Mouse (Mus musculus) liver, postnatal 0 days (tissue): ENCODE data around the gene Cdc42bpa. TPM values are rescaled to one million over a fixed set of nuclear protein-coding genes. Genes with fewer than 3 reads are reported as not detected.
A peak's percentile ranks its signal among the peaks of the same experiment; 100 is the strongest.

Source experiments
- ATAC-seq: fragments of 200-750 bp; cut with Nextera tagmentation; 2 replicates; pipeline ENCODE4 v1.8.0; 2017; ENCODE audit warnings: mild to moderate bottlenecking, moderate library complexity
- DNase-seq: peaks from one replicate; pipeline ENCODE4 v3.0.0-alpha.2; 2016
- H3K27ac ChIP-seq: fragments of 300-500 bp; sonication (generic); 2 replicates; pipeline ENCODE4 v1.5.1; 2014; ENCODE audit warnings: antibody characterized with exemption, moderate library complexity, mild to moderate bottlenecking, low read depth
- H3K27me3 ChIP-seq: fragments of 300-500 bp; sonication (generic); 2 replicates; pipeline ENCODE4 v1.6.1; 2014; ENCODE audit warnings: low read length, control low read depth, mixed read lengths; ENCODE audit not compliant: insufficient read depth
- H3K36me3 ChIP-seq: fragments of 300-500 bp; sonication (generic); replicated peaks from 2 replicates; pipeline ENCODE4 v1.6.1; 2014; ENCODE audit warnings: mild to moderate bottlenecking, control low read depth, low read length, moderate library complexity, mixed read lengths; ENCODE audit not compliant: insufficient read depth
- H3K4me1 ChIP-seq: fragments of 300-500 bp; sonication (generic); 2 replicates; pipeline ENCODE4 v1.6.1; 2014; ENCODE audit warnings: antibody characterized with exemption, mild to moderate bottlenecking, control low read depth; ENCODE audit not compliant: insufficient read depth
- H3K4me2 ChIP-seq: fragments of 300-500 bp; sonication (generic); 2 replicates; pipeline ENCODE4 v1.6.1; 2014; ENCODE audit warnings: low read depth, mild to moderate bottlenecking, low read length, moderate library complexity, mixed read lengths
- H3K4me3 ChIP-seq: fragments of 300-500 bp; sonication (generic); 2 replicates; pipeline ENCODE4 v1.5.1; 2014; ENCODE audit warnings: low read depth, low read length
- H3K9ac ChIP-seq: fragments of 300-500 bp; sonication (generic); replicated peaks from 2 replicates; pipeline ENCODE4 v1.6.1; 2014; ENCODE audit warnings: mild to moderate bottlenecking, moderate library complexity
- H3K9me3 ChIP-seq: fragments of 300-500 bp; sonication (generic); 2 replicates; pipeline ENCODE4 v1.6.1; 2016; ENCODE audit warnings: mild to moderate bottlenecking, control low read depth, low read length, mixed read lengths
- CTCF ChIP-seq: sonication (generic); IDR thresholded peaks from 2 replicates; pipeline ENCODE4 v1.5.1; 2016; ENCODE audit warnings: antibody characterized with exemption, low read depth
- EP300 ChIP-seq: IDR thresholded peaks from 2 replicates; pipeline ENCODE4 v1.6.1; 2016; ENCODE audit warnings: antibody characterized with exemption, low read depth, mild to moderate bottlenecking
- WGBS: fragments of 180-500 bp; shearing (Covaris S2); extraction: QIAGEN DNeasy Blood & Tissue Kit; methylation state at CpG from one replicate; pipeline ENCODE4 v1.1.7; 2014; ENCODE audit not compliant: insufficient replicate concordance; 5-methylcytosine and 5-hydroxymethylcytosine counted together
- polyA plus RNA-seq: library from polyadenylated mRNA; unstranded; fragments of >200 nt; fragmentation: Nextera tagmentation; extraction: Ambion mirVana; gene quantifications from 2 replicates; pipeline ENCODE4 v1.2.1, GENCODE M21; 2015

Cdc42bpa gene
- polyA plus RNA-seq, 1 experiment from 2014 or later = 3.5 TPM

GRCm38 (mm10) chr1:179953251-179953650, 7.0 kb upstream of the Cdc42bpa start:
- WGBS = 82% methylated on average over 3 of the region's 3 CpGs
- no peak overlapping the region for H3K27ac ChIP-seq
- no peak overlapping the region for H3K9ac ChIP-seq
- no peaks in the 10 kb centered on the region for H3K4me1 ChIP-seq
- H3K4me3 ChIP-seq = no peak overlapping the region
- no peak for ATAC-seq
- TF ChIP-seq CTCF = no peak
- TF ChIP-seq EP300 = no peak
- DNase-seq = no peak
- no peaks in the 10 kb centered on the region for H3K27me3 ChIP-seq
- no peaks in the 10 kb centered on the region for H3K36me3 ChIP-seq
- H3K4me2 ChIP-seq = no peak overlapping the region
- H3K9me3 ChIP-seq = no peaks in the 10 kb centered on the region

- DNase-seq (no peak), ATAC-seq (no peak)
- H3K27me3 ChIP-seq = 0 out of 2 replicates have a peak, but pooled peaks cover 2% of the 10 kb centered on the region
- peaks cover 16% of the 10 kb centered on the region for H3K4me1 ChIP-seq
- H3K36me3 ChIP-seq = no peaks in the 10 kb centered on the region
- no peaks in the 10 kb centered on the region for H3K9me3 ChIP-seq
- TF ChIP-seq EP300 (no peak), CTCF (no peak)
- H3K9ac ChIP-seq = no peak overlapping the region
- 73% methylated on average over 3 of the region's 3 CpGs for WGBS
- no peak overlapping the region for H3K4me3 ChIP-seq
- H3K4me2 ChIP-seq = no peak overlapping the region
- no peak overlapping the region for H3K27ac ChIP-seq
Measured at GRCm38 (mm10) chr1:179957431-179957830, 2.8 kb upstream of the Cdc42bpa start.

DNA sequence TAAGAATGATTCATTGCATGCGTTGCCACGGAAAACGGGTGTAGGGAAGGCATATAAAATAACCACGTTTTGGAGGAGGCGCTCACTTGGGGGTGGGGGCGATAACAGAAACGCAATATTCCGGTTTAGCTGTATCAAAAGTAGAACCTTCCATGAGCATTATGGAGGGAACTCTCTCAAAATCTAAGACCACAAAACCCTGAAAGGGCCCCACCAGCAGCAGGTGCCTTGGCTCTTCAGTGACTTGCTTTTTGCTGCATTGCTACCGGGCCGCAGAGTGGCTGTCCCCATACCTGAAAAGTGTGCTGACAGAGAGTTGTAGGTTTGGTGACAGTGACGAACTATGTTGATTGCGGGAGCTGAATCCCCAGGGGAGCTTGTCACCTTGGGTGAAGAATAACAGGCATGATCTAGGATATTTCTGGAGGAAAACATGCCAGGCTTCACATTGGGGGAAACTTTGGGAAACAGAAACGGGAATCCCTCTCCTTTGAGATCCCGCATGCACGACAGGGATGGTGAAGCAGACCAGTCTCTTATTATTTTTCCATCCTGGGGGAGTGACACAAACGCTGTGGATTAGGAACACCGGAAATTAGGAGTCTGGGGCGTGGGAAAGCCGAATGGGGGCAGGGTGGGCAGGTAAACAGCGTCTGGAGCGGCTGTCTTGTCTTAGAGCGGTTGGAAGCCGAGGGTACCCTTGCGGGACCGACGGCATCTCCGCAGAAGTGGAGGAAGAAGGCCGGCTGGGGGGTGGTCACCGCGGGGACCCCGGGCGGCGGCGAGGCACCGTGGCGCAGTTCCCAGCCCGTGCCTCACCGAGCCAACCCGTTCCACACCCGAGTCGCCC, 1.2 kb upstream of the Cdc42bpa start:
- H3K27me3 ChIP-seq = 0 out of 2 replicates have a peak, but pooled peaks cover 2% of the 10 kb centered on the region
- peak overlapping the region; percentile 97 for H3K4me2 ChIP-seq
- peaks cover 20% of the 10 kb centered on the region for H3K4me1 ChIP-seq
- no peak for TF ChIP-seq EP300
- no peak for TF ChIP-seq CTCF
- H3K36me3 ChIP-seq = no peaks in the 10 kb centered on the region
- peak; percentile 24 for DNase-seq
- H3K4me3 ChIP-seq = peak overlapping the region; percentile 96
- peak overlapping the region; percentile 97 for H3K9ac ChIP-seq
- H3K9me3 ChIP-seq = no peaks in the 10 kb centered on the region
- H3K27ac ChIP-seq = peak overlapping the region; percentile 94
- peak; percentile 6 for ATAC-seq
- whole genome bisulfite sequencing = 11% methylated on average over 37 of the region's 41 CpGs

- no peak for DNase-seq
- H3K9ac ChIP-seq = peak overlapping the region; percentile 97
- no peak for ATAC-seq
- H3K27ac ChIP-seq = peak overlapping the region; percentile 94
- H3K36me3 ChIP-seq = no peaks in the 10 kb centered on the region
- H3K9me3 ChIP-seq = no peaks in the 10 kb centered on the region
- WGBS = under 1% methylated on average over 9 of the region's 9 CpGs
- H3K4me2 ChIP-seq = peak overlapping the region; percentile 97
- H3K4me3 ChIP-seq = peak overlapping the region; percentile 96
- peaks cover 20% of the 10 kb centered on the region for H3K4me1 ChIP-seq
- TF ChIP-seq EP300 (no peak), CTCF (no peak)
- 0 out of 2 replicates have a peak, but pooled peaks cover 2% of the 10 kb centered on the region for H3K27me3 ChIP-seq
Measured at GRCm38 (mm10) chr1:179960543-179960876, 238 bp downstream of the Cdc42bpa start.

DNA sequence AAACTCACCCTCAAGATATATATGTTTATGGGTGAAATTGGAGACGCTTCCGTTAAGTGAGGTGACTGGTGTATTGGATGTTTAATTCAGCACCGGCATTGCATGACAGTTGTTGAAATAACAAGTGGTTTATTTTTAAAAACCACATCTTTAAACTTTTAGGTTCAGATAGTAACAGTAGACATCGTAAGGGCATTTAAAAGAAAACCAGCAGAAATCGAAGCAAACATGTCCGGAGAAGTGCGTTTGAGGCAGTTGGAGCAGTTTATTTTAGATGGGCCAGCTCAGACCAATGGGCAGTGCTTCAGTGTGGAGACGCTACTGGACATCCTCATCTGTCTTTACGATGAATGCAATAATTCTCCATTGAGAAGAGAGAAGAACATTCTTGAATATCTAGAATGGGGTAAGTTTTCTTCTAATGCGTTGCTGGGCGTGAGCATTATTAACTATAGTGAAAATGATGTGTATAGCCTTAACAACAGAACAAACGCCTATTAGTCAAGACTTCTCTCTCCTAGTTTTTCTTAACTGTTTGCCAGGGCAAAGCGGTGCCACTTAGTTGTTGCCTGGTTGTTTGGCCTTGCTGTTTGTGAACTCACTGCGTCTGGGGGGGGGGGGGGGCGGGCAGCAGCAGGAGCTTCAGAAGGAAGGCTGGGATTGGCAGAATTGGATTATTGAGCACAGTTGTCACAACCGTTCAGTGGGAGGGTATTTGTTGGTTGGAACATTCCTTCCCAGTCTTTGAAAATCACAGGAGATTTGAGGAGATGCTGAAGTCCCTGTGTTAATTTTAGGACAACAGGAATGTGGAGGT, 818 bp downstream of the Cdc42bpa start:
- Histone ChIP-seq H3K36me3 (no peaks in the 10 kb centered on the region), H3K9ac (peak overlapping the region; percentile 58), H3K4me2 (peak overlapping the region; percentile 97), H3K27me3 (0 out of 2 replicates have a peak, but pooled peaks cover 2% of the 10 kb centered on the region), H3K4me1 (peaks cover 20% of the 10 kb centered on the region), H3K9me3 (no peaks in the 10 kb centered on the region), H3K27ac (no peak overlapping the region), H3K4me3 (peak overlapping the region; percentile 96)
- TF ChIP-seq EP300 (no peak), CTCF (no peak)
- no peak for DNase-seq
- ATAC-seq = no peak
- WGBS = 5% methylated on average over 15 of the region's 16 CpGs

GRCm38 (mm10) chr1:179961777-179962176, 1.5 kb downstream of the Cdc42bpa start:
- peaks cover 20% of the 10 kb centered on the region for H3K4me1 ChIP-seq
- peak overlapping the region; percentile 97 for H3K4me2 ChIP-seq
- no peaks in the 10 kb centered on the region for H3K9me3 ChIP-seq
- no peak overlapping the region for H3K27ac ChIP-seq
- H3K36me3 ChIP-seq = no peaks in the 10 kb centered on the region
- DNase-seq (no peak), ATAC-seq (no peak)
- H3K9ac ChIP-seq = peak overlapping the region; percentile 58
- 0 out of 2 replicates have a peak, but pooled peaks cover 2% of the 10 kb centered on the region for H3K27me3 ChIP-seq
- WGBS = 49% methylated on average over 4 of the region's 4 CpGs
- no peak for TF ChIP-seq CTCF
- no peak for TF ChIP-seq EP300
- H3K4me3 ChIP-seq = peak overlapping the region; percentile 96
